Mouse (Mus musculus) myocyte (in vitro differentiated cells): ENCODE measurements around the gene Cpa2. TPM values are rescaled to one million over a fixed set of nuclear protein-coding genes. Genes with fewer than 3 reads are reported as not detected.

ENCODE experiments used
- H3K27me3 ChIP-seq: one replicate; pipeline ENCODE4 v1.6.1; 2011; ENCODE audit not compliant: control insufficient read depth, insufficient read depth, insufficient read length
- H3K36me3 ChIP-seq: one replicate; pipeline ENCODE4 v1.6.1; 2011; ENCODE audit not compliant: control insufficient read depth, insufficient read depth
- H3K4me2 ChIP-seq: one replicate; pipeline ENCODE4 v1.6.1; 2011; ENCODE audit warnings: low read depth, control low read depth
- H3K4me3 ChIP-seq: one replicate; pipeline ENCODE4 v1.5.1; 2011; ENCODE audit warnings: mild to moderate bottlenecking, control low read depth, moderate library complexity
- H3K79me2 ChIP-seq: one replicate; pipeline ENCODE4 v1.6.1; 2011; ENCODE audit not compliant: control insufficient read depth, insufficient read depth
- H3ac ChIP-seq: one replicate; pipeline ENCODE4 v1.6.1; 2011; ENCODE audit not compliant: control insufficient read depth, insufficient read length
- CEBPB ChIP-seq: IDR thresholded peaks from 2 replicates; pipeline ENCODE4 v1.6.1; 2011; ENCODE audit warnings: mild to moderate bottlenecking, moderate library complexity; ENCODE audit not compliant: poor library complexity, insufficient read depth, severe bottlenecking
- E2F4 ChIP-seq: IDR thresholded peaks from one replicate; pipeline ENCODE4 v1.6.1; 2011; ENCODE audit warnings: mild to moderate bottlenecking, control low read depth, moderate library complexity; ENCODE audit not compliant: insufficient read depth
- MAX ChIP-seq: IDR thresholded peaks from one replicate; pipeline ENCODE4 v1.6.1; 2011; ENCODE audit warnings: low read depth, mild to moderate bottlenecking, control low read depth
- MYOD1 ChIP-seq, 3 experiments: IDR thresholded peaks; one replicate each; pipeline ENCODE4 v1.6.1; 2011; ENCODE audit warnings: control low read depth in 2 of 3, low read depth in 2 of 3, mild to moderate bottlenecking in 2 of 3, moderate library complexity in 1 of 3; ENCODE audit not compliant: insufficient read length in 2 of 3, control insufficient read depth in 1 of 3
- MYOG ChIP-seq, 3 experiments: IDR thresholded peaks; one replicate each; pipeline ENCODE4 v1.6.1; 2011; ENCODE audit warnings: control low read depth in 2 of 3, low read depth in 2 of 3, mild to moderate bottlenecking in 2 of 3; ENCODE audit not compliant: insufficient read length in 2 of 3, control insufficient read depth in 1 of 3, insufficient read depth in 1 of 3
- POLR2A ChIP-seq: IDR thresholded peaks from one replicate; pipeline ENCODE4 v1.6.1; 2011; ENCODE audit warnings: low read depth, mild to moderate bottlenecking, control low read depth, moderate library complexity; ENCODE audit not compliant: insufficient read length
- POLR2AphosphoS2 ChIP-seq: IDR thresholded peaks from one replicate; pipeline ENCODE4 v1.6.1; 2011; ENCODE audit warnings: low read depth, control low read depth; ENCODE audit not compliant: insufficient read length
- REST ChIP-seq: IDR thresholded peaks from one replicate; pipeline ENCODE4 v1.6.1; 2011; ENCODE audit warnings: mild to moderate bottlenecking, control low read depth, moderate library complexity; ENCODE audit not compliant: insufficient read depth, insufficient read length
- SRF ChIP-seq: IDR thresholded peaks from one replicate; pipeline ENCODE4 v1.6.1; 2011; ENCODE audit warnings: low read depth; ENCODE audit not compliant: control insufficient read depth, insufficient read length
- TCF12 ChIP-seq: IDR thresholded peaks from one replicate; pipeline ENCODE4 v1.6.1; 2011; ENCODE audit warnings: mild to moderate bottlenecking, control low read depth; ENCODE audit not compliant: poor library complexity, insufficient read depth, severe bottlenecking
- TCF3 ChIP-seq: IDR thresholded peaks from one replicate; pipeline ENCODE4 v1.6.1; 2011; ENCODE audit warnings: low read depth, control low read depth; ENCODE audit not compliant: insufficient read length
- USF1 ChIP-seq: IDR thresholded peaks from one replicate; pipeline ENCODE4 v1.6.1; 2011; ENCODE audit warnings: low read depth, mild to moderate bottlenecking, control low read depth, moderate library complexity
- polyA plus RNA-seq: library from polyadenylated mRNA; unstranded; fragments of >200 nt; fragmentation: generic; extraction: Trizol; gene quantifications from one replicate; pipeline ENCODE4 v1.2.1, GENCODE M21; 2012; ENCODE audit warnings: missing spikeins

The Cpa2 gene
- polyA plus RNA-seq, 1 experiment, result not detected

DNA sequence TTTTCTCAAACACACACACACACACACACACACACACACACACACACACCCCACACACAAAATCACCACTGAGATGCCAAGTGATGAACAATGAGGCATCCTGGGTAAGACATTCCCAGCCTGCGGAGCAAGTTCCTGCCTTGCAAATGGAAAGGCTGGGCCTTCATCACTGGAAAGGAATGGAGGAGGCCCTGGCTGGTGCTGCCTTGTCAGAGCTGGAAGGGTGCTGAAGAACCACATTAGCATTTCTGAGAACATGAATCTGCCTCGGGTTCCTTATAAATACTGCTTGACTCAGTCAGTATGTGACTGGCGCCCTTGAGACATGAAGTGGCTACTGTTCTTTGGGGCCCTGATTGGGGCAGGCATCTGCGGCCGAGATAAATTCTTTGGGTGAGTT is 26.7 kb downstream of the Cpa2 start, which contains the start of gene Cpa4:
TSS of gene Cpa4 (plus strand) at position 301 of the 400 bp plus-strand sequence.
- no peaks in the 10 kb centered on the region for H3K36me3 ChIP-seq

DNA sequence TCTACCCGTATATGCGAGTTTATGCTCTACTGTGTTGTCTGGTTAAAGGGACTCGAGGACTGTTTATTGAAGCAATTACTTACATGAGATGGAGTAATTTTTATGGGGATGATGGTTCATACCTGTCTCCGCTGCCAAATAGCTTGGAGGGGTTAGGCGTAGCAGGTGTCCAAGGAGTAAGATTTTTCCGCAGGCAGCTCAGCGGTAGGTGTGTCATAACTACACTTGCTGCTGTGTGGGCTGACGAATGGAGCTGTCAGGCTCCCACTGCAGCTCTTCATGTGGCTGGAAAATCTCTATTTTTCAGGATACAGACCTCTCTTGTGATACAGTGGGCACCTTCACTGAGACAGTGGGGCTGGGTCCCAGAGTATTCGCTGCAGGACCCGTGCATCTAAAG is 27.9 kb downstream of the Cpa2 start:
- Histone ChIP-seq H3K79me2 (no peaks in the 10 kb centered on the region), H3K4me2 (no peak overlapping the region), H3ac (no peak overlapping the region), H3K4me3 (no peak overlapping the region), H3K36me3 (no peaks in the 10 kb centered on the region), H3K27me3 (no peaks in the 10 kb centered on the region)
- TF ChIP-seq CEBPB, result no peak

More for the DNA sequence above, 26.7 kb downstream of the Cpa2 start, which contains the start of gene Cpa4:
- Histone ChIP-seq H3K4me3 (no peak within 1 kb of the TSS), H3K4me2 (no peak within 1 kb of the TSS), H3ac (no peak within 1 kb of the TSS), H3K27me3 (no peaks in the 10 kb centered on the region), H3K79me2 (no peaks in the 10 kb centered on the region)
- TF ChIP-seq CEBPB, result no peak

DNA sequence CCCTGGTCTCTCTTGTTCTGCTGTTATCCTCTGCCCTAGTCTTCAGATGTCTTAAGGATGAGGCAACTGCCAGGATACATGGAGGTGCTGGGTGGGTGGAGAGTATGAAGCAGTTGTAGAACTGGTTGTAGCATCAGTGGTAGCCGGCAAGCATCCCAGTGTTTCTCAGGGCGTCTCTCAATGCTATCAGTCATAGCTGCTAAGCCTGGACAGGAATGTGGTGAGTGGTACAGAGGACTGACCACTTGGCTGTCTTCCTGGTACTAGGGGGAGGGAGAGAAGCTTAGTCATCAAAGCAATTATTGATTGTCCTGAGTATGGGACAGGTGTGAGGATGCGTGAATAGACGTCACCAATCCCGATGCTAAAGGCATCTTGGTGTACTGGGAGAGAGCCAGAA is 28.6 kb downstream of the Cpa2 start:
- H3K36me3 ChIP-seq, result no peaks in the 10 kb centered on the region
- no peaks in the 10 kb centered on the region for H3K79me2 ChIP-seq
- H3K4me2 ChIP-seq, result no peak overlapping the region
- H3K4me3 ChIP-seq, result no peak overlapping the region
- no peak overlapping the region for H3ac ChIP-seq
- H3K27me3 ChIP-seq, result no peaks in the 10 kb centered on the region
- no peak for TF ChIP-seq REST
- TF ChIP-seq SRF, result no peak
- no peak for TF ChIP-seq E2F4
- no peak for TF ChIP-seq CEBPB
- TF ChIP-seq MYOD1 (IDR thresholded peaks at IDR 0.05; ENCODE audit: control insufficient read depth in 1 of 3, insufficient read length in 2 of 3, low read depth in 2 of 3), result peak in 2 of 3 experiments; percentile 20 to 24
- no peak for TF ChIP-seq TCF3
- TF ChIP-seq TCF12, result no peak
- no peak for TF ChIP-seq USF1
- no peak for TF ChIP-seq MAX

DNA sequence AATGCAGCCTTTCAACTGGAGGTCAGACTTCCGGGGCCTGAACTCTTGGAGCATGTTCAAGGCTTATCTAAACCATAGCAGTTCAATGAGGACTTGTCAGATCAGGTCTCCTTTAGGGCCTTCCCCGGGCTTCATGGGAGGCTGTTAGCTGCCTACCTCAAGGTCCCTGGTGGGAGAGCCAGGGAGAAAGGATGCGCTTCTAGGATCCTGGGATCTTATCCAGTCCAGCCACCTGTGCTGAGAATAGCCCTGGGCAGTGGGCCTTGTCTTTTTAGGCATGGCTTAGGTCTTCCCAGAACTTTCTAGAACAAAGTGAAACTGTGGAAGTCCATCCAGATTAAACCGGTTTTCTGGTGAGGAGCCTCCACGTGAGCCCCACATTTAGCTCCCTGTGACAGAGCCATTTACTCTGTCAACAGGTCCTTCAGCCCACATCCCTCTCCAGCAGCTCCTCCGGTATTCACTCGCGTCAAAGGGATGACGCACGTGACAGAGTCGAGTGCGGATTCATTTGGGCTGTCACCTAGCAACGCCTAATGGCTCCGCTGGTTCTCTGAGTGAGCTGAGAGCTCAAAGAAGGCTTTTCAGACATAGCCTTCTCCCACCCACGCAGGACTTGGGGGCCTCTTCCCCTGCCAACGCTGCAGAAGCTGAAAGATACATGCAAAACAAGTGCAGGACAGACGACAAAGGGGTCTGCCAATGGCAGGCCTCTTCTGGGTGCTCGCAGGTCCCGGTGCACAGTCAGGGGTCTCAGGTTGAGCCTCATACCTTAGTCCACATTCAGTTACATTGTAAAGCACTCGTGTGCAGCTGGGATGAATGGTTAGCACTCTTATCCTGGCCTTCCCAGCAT is 31.3 kb downstream of the Cpa2 start:
- Histone ChIP-seq H3K4me2 (no peak overlapping the region), H3K36me3 (no peaks in the 10 kb centered on the region), H3K27me3 (no peaks in the 10 kb centered on the region), H3K4me3 (no peak overlapping the region), H3ac (no peak overlapping the region), H3K79me2 (no peaks in the 10 kb centered on the region)
- TF ChIP-seq REST, result no peak
- TF ChIP-seq POLR2AphosphoS2, result no peak
- TF ChIP-seq CEBPB, result no peak
- no peak for TF ChIP-seq USF1
- TF ChIP-seq SRF, result no peak
- TF ChIP-seq E2F4, result no peak
- TF ChIP-seq MYOD1 (IDR thresholded peaks at IDR 0.05; ENCODE audit: control insufficient read depth in 1 of 3, insufficient read length in 2 of 3, low read depth in 2 of 3), result no peak
- no peak for TF ChIP-seq TCF12
- no peak for TF ChIP-seq MAX
- no peak for TF ChIP-seq MYOG (IDR thresholded peaks at IDR 0.05; ENCODE audit: control insufficient read depth in 1 of 3, insufficient read depth in 1 of 3, insufficient read length in 2 of 3, low read depth in 2 of 3)

DNA sequence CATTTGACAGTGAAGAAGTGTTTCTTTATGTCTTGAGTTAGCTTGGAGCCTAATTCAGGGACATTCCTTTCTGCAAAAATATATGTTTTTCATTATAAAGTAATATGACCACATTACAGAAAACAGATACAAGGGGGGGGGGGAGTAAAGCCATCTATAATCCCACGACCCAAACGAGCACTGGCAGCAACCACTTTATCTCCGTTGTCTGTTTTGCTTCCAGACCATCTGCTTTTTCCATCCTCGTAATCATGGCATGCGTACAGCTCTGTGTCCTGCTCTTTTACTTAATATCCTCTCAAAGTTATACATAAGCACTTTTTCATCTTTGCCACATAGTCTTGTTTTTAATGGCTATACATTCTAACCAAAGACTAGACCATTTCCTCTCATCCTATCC is 32.0 kb downstream of the Cpa2 start:
- Histone ChIP-seq H3K79me2 (no peaks in the 10 kb centered on the region), H3K27me3 (no peaks in the 10 kb centered on the region), H3K36me3 (no peaks in the 10 kb centered on the region), H3ac (no peak overlapping the region), H3K4me3 (no peak overlapping the region), H3K4me2 (no peak overlapping the region)
- TF ChIP-seq POLR2A (no peak), MAX (no peak), MYOD1 (IDR thresholded peaks at IDR 0.05; ENCODE audit: control insufficient read depth in 1 of 3, insufficient read length in 2 of 3, low read depth in 2 of 3) (no peak), POLR2AphosphoS2 (no peak), E2F4 (no peak), TCF12 (no peak), CEBPB (no peak), REST (no peak), MYOG (IDR thresholded peaks at IDR 0.05; ENCODE audit: control insufficient read depth in 1 of 3, insufficient read depth in 1 of 3, insufficient read length in 2 of 3, low read depth in 2 of 3) (no peak), TCF3 (no peak), USF1 (no peak)
